Mouse (Mus musculus) ES-E14 (cell line): ENCODE results near the gene Hdac9. TPM values are rescaled to one million over a fixed set of nuclear protein-coding genes. Genes with fewer than 3 reads are reported as not detected.

Experiments
- DNase-seq: peaks from one replicate; pipeline ENCODE4 v3.0.0-alpha.2; 2013; ENCODE audit warnings: low read depth, low spot score
- H3K27ac ChIP-seq: 2 replicates; pipeline ENCODE4 v1.5.1; 2012; ENCODE audit warnings: low read depth, mild to moderate bottlenecking, low read length, moderate library complexity, mixed read lengths; ENCODE audit not compliant: poor library complexity, insufficient read depth, severe bottlenecking
- H3K36me3 ChIP-seq: 2 replicates; pipeline ENCODE4 v1.6.1; 2012; ENCODE audit warnings: mild to moderate bottlenecking, low read length, moderate library complexity, mixed read lengths; ENCODE audit not compliant: control insufficient read depth, poor library complexity, insufficient read depth, severe bottlenecking
- H3K4me1 ChIP-seq, 2 experiments: fragments of 150-350 bp in 1 of 2; sonication (generic) in 1 of 2; 2 replicates each; pipeline ENCODE4 v1.6.1; 2012; ENCODE audit warnings: low read length in 2 of 2, mild to moderate bottlenecking in 1 of 2, mixed read lengths in 1 of 2; ENCODE audit not compliant: control insufficient read depth in 2 of 2, insufficient read depth in 2 of 2, poor library complexity in 1 of 2
- H3K4me3 ChIP-seq, 2 experiments: fragments of 150-350 bp in 1 of 2; sonication (generic) in 1 of 2; 2 replicates each; pipeline ENCODE4 v1.5.1; 2012; ENCODE audit warnings: low read length in 2 of 2, low read depth in 1 of 2, mild to moderate bottlenecking in 1 of 2, mixed read lengths in 1 of 2; ENCODE audit not compliant: insufficient read depth in 1 of 2, poor library complexity in 1 of 2, severe bottlenecking in 1 of 2
- H3K9ac ChIP-seq: 2 replicates; pipeline ENCODE4 v1.6.1; 2012; ENCODE audit warnings: low read depth, mild to moderate bottlenecking, low read length, mixed read lengths; ENCODE audit not compliant: poor library complexity, insufficient read depth, severe bottlenecking
- H3K9me3 ChIP-seq: fragments of 150-350 bp; sonication (generic); 2 replicates; pipeline ENCODE4 v1.6.1; 2012; ENCODE audit warnings: low read depth, mild to moderate bottlenecking, low read length; ENCODE audit not compliant: control insufficient read depth, insufficient read depth
- CHD2 ChIP-seq: IDR thresholded peaks from 2 replicates; pipeline ENCODE4 v1.6.1; 2014; ENCODE audit warnings: mild to moderate bottlenecking, low read depth, low read length, inconsistent platforms
- HCFC1 ChIP-seq: IDR thresholded peaks from 2 replicates; pipeline ENCODE4 v1.6.1; 2012; ENCODE audit warnings: low read length, inconsistent platforms, borderline replicate concordance; ENCODE audit not compliant: insufficient read depth
- MAFK ChIP-seq: IDR thresholded peaks from 2 replicates; pipeline ENCODE4 v1.6.1; 2014; ENCODE audit warnings: mild to moderate bottlenecking, low read depth, low read length, inconsistent platforms; ENCODE audit not compliant: insufficient read depth
- ZC3H11A ChIP-seq: IDR thresholded peaks from 2 replicates; pipeline ENCODE4 v1.6.1; 2012; ENCODE audit warnings: low read depth, mild to moderate bottlenecking, inconsistent platforms, low read length, borderline replicate concordance
- ZNF384 ChIP-seq: IDR thresholded peaks from 2 replicates; pipeline ENCODE4 v1.6.1; 2012; ENCODE audit warnings: low read depth, low read length, inconsistent platforms
- in situ Hi-C, 2 experiments: fragments of 600-800 bp; cut with MboI; formaldehyde crosslinking; loops; one replicate each; pipeline ENCODE4 v1.15.1; 2025; ENCODE audit warnings: low sequenced_read_pairs in 2 of 2, inconsistent platforms in 1 of 2; ENCODE audit not compliant: unreplicated experiment in 2 of 2
- total RNA-seq: library from RNA; depleted of rRNA; stranded (reverse); fragments of 300-350 nt; gene quantifications from 2 replicates; pipeline ENCODE4 v1.2.3, GENCODE M21; 2012

Hdac9 gene
- total RNA-seq, 1 experiment: 0.58 TPM

- in situ Hi-C loops: no loop called here
- H3K4me3 ChIP-seq: no peak overlapping the region
- TF ChIP-seq MAFK (no peak), ZNF384 (no peak), ZC3H11A (no peak), HCFC1 (no peak), CHD2 (no peak)
- H3K9me3 ChIP-seq: no peaks in the 10 kb centered on the region
- H3K9ac ChIP-seq: no peak overlapping the region
- no peaks in the 10 kb centered on the region for H3K4me1 ChIP-seq
- DNase-seq: no peak
- H3K36me3 ChIP-seq: no peaks in the 10 kb centered on the region
- no peak overlapping the region for H3K27ac ChIP-seq
These were observed 234.2 kb downstream of the Hdac9 start for GRCm38 (mm10) chr12:34682657-34683056.

GRCm38 (mm10) chr12:34680576-34680975, 236.3 kb downstream of the Hdac9 start:
- TF ChIP-seq HCFC1 (no peak), MAFK (no peak), ZC3H11A (no peak), CHD2 (no peak), ZNF384 (no peak)
- H3K4me3 ChIP-seq: no peak overlapping the region
- no peak overlapping the region for H3K27ac ChIP-seq
- H3K9me3 ChIP-seq: no peaks in the 10 kb centered on the region
- H3K36me3 ChIP-seq: no peaks in the 10 kb centered on the region
- no peak overlapping the region for H3K9ac ChIP-seq
- no peaks in the 10 kb centered on the region for H3K4me1 ChIP-seq
- in situ Hi-C loops: no loop called here
- DNase-seq: no peak

GRCm38 (mm10) chr12:34677110-34677509, 239.8 kb downstream of the Hdac9 start:
- no peak for TF ChIP-seq CHD2
- TF ChIP-seq ZNF384: no peak
- TF ChIP-seq HCFC1: no peak
- TF ChIP-seq ZC3H11A: no peak
- TF ChIP-seq MAFK: no peak
- Histone ChIP-seq H3K4me1 (no peaks in the 10 kb centered on the region), H3K9me3 (no peaks in the 10 kb centered on the region), H3K9ac (no peak overlapping the region), H3K36me3 (no peaks in the 10 kb centered on the region), H3K27ac (no peak overlapping the region), H3K4me3 (no peak overlapping the region)
- DNase-seq: no peak
- in situ Hi-C loops: no loop called here

- Histone ChIP-seq H3K36me3 (no peaks in the 10 kb centered on the region), H3K9me3 (no peaks in the 10 kb centered on the region), H3K9ac (no peak overlapping the region), H3K27ac (no peak overlapping the region), H3K4me3 (no peak overlapping the region), H3K4me1 (no peaks in the 10 kb centered on the region)
- no peak for DNase-seq
- in situ Hi-C loops: loop anchor here (25.0 kb wide), 1 partner anchor 513 kb away; no protein-coding TSS in a partner anchor
- TF ChIP-seq MAFK (no peak), HCFC1 (no peak), ZNF384 (no peak), CHD2 (no peak), ZC3H11A (no peak)
These were observed 242.7 kb downstream of the Hdac9 start for GRCm38 (mm10) chr12:34674235-34674634.

GRCm38 (mm10) chr12:34673539-34673938, 243.4 kb downstream of the Hdac9 start:
- no peak overlapping the region for H3K9ac ChIP-seq
- no peak for DNase-seq
- in situ Hi-C loops: loop anchor here (25.0 kb wide), 1 partner anchor 514 kb away; no protein-coding TSS in a partner anchor
- no peak overlapping the region for H3K27ac ChIP-seq
- H3K4me3 ChIP-seq: no peak overlapping the region
- H3K36me3 ChIP-seq: no peaks in the 10 kb centered on the region
- no peaks in the 10 kb centered on the region for H3K4me1 ChIP-seq
- TF ChIP-seq ZC3H11A (no peak), ZNF384 (no peak), MAFK (no peak), HCFC1 (no peak), CHD2 (no peak)
- H3K9me3 ChIP-seq: no peaks in the 10 kb centered on the region
